ENCODE assay signal across 9 mouse cellular contexts in the genomic region with DNA sequence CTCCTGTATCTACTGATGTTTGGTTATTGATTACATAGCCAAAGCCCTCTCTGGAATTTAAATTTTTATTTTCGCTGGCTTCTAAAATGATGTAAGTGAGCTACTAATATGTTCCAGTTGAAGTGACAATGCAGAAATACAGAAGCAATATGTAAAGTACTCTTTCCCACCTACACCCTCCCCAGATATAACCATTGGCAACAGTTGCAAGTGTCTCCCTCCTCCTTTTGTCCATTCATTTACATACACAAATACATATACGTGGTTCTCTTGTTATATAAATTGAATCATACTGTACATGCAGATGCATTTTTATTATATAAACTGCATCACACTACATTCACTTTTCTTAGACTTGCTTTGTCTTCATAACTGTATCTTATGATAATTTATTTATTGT.
"Had no signal": no experiment of that assay in that cellular context is flagged by ENCODE, and none has a peak within 500 bp of the region (broad histone marks: within the 10 kb centered on the region; RNA-seq: fewer than 3 reads in every experiment).

No protein-coding gene starts in this region.

- DNase-seq: lung, adult 2 months; lung, postnatal 14 days; lung, postnatal 36 days; thymus, adult 18-20 months; thymus, postnatal 14 days; thymus, postnatal 36 days had no signal

- ATAC-seq: lung, postnatal 0 days; midbrain, embryonic 13.5 days; midbrain, embryonic 15.5 days had no signal
